Mouse (Mus musculus) limb, embryonic 12.5 days (tissue): ENCODE results near the gene Kxd1. TPM values are rescaled to one million over a fixed set of nuclear protein-coding genes. Genes with fewer than 3 reads are reported as not detected.

Experiments used
- ATAC-seq: fragments of 200-750 bp; cut with Nextera tagmentation; 2 replicates; pipeline ENCODE4 v1.8.0; 2017; ENCODE audit warnings: low read depth, moderate TSS enrichment; ENCODE audit not compliant: insufficient number of reproducible peaks, insufficient read depth, low FRiP score, low TSS enrichment
- H3K27ac ChIP-seq: fragments of 300-500 bp; sonication (generic); 2 replicates; pipeline ENCODE4 v1.5.1; 2016; ENCODE audit warnings: mild to moderate bottlenecking, moderate library complexity
- H3K27me3 ChIP-seq: fragments of 300-500 bp; sonication (generic); 2 replicates; pipeline ENCODE4 v1.6.1; 2016; ENCODE audit warnings: mild to moderate bottlenecking, moderate library complexity
- H3K36me3 ChIP-seq: fragments of 300-500 bp; sonication (generic); 2 replicates; pipeline ENCODE4 v1.6.1; 2016; ENCODE audit warnings: mild to moderate bottlenecking, moderate library complexity
- H3K4me1 ChIP-seq: fragments of 300-500 bp; sonication (generic); replicated peaks from 2 replicates; pipeline ENCODE4 v1.6.1; 2016
- H3K4me2 ChIP-seq: fragments of 300-500 bp; sonication (generic); 2 replicates; pipeline ENCODE4 v1.6.1; 2016; ENCODE audit warnings: mild to moderate bottlenecking, moderate library complexity
- H3K4me3 ChIP-seq: fragments of 300-500 bp; sonication (generic); replicated peaks from 2 replicates; pipeline ENCODE4 v1.5.1; 2016; ENCODE audit warnings: mild to moderate bottlenecking
- H3K9ac ChIP-seq: fragments of 300-500 bp; sonication (generic); replicated peaks from 2 replicates; pipeline ENCODE4 v1.6.1; 2016; ENCODE audit warnings: mild to moderate bottlenecking, moderate library complexity
- H3K9me3 ChIP-seq: fragments of 300-500 bp; sonication (generic); 2 replicates; pipeline ENCODE4 v1.6.1; 2016; ENCODE audit warnings: mild to moderate bottlenecking, moderate library complexity
- WGBS: fragments of 180-500 bp; shearing (Covaris S2); methylation state at CpG from one replicate; pipeline ENCODE4 v1.1.7; 2016; 5-methylcytosine and 5-hydroxymethylcytosine counted together
- polyA plus RNA-seq: library from polyadenylated mRNA; unstranded; fragments of >200 nt; fragmentation: Nextera tagmentation; extraction: Ambion mirVana; gene quantifications from 2 replicates; pipeline ENCODE4 v1.2.1, GENCODE M21; 2016

Gene Kxd1
- polyA plus RNA-seq, 1 experiment from 2014 or later: 50.7 TPM

DNA sequence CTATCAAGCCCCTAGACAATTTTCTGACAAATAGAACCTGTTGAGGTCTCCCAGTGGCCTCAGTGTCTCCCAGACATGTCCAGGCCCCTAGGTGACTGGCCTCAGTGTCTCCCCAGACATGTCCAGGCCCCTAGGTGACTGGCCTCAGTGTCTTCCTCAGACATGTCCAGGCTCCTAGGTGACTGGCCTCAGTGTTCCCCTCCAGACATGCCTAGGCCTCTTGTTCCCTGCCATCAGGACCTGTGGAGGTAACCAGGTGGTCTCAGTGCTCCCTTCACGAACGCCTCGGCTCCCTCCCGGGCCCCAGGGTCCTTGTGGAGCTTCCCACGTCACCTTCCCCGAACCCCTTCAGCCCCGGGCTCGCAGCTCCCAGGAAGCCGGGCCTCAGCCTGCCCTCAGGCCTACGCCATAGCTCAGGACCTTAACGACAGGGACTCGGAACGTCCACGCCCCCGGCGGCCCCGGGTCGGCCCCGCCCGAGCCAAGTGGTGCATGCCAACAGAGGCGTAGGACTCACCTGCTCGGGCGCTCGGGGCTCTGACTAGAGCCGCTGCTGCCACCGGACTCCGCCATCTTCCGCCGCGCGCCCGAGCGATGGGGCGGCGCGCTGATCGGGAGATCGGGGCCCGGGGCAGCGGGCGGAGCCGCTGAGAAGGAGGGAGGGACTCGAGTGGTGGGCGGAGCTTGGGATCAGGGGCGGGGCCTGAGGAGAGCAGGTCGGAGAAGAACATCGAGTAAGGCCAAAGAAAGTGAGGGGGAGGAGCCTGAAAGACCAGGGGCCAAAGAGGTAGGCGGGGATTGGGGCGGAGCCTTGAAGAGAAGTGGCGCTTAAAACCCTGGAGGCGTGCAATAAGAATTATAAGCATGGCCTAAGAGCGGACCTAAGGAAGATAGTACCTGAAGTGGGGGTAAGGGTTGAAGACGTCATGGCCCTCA lies 51.2 kb downstream of the Kxd1 start, which contains the start of gene Klhl26:
Gene Klhl26 (minus strand): TSS at position 636 of the 936 bp plus-strand sequence.
- Histone ChIP-seq H3K27ac (peak within 1 kb of the TSS; percentile 80), H3K9ac (peak within 1 kb of the TSS; percentile 88), H3K9me3 (no peaks in the 10 kb centered on the region), H3K36me3 (no peaks in the 10 kb centered on the region), H3K27me3 (peaks cover 4% of the 10 kb centered on the region), H3K4me3 (peak within 1 kb of the TSS; percentile 87), H3K4me2 (peak within 1 kb of the TSS; percentile 92), H3K4me1 (peaks cover 9% of the 10 kb centered on the region)
- under 1% methylated on average over 53 of the region's 53 CpGs for WGBS
- peak; percentile 79 for ATAC-seq

DNA sequence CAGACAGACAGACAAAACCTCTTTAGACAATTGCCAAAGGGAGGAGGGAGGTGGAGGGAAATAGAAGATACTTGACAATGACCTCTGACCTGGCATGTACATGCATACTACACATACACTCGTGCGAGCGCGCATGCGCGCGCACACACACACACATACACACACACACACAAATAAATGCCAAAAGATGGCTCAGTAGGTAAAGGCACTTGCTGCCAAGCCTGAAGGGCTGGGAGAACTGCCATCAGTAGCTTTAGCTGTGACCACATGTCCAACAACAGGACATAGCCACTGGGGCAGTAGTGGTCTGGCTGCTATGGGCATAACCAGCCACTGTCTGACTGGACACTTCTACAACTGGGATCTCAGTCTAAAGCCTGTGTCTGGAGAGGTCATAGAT lies 55.9 kb downstream of the Kxd1 start:
- 98% methylated on average over 7 of the region's 7 CpGs for WGBS
- H3K9ac ChIP-seq: no peak overlapping the region
- peaks cover 29% of the 10 kb centered on the region for H3K4me1 ChIP-seq
- no peaks in the 10 kb centered on the region for H3K9me3 ChIP-seq
- no peaks in the 10 kb centered on the region; the same call in 1 of the 2 replicates for H3K36me3 ChIP-seq
- no peak for ATAC-seq
- H3K4me3 ChIP-seq: no peak overlapping the region
- H3K4me2 ChIP-seq: no peak overlapping the region
- H3K27ac ChIP-seq: no peak overlapping the region
- H3K27me3 ChIP-seq: no peaks in the 10 kb centered on the region

DNA sequence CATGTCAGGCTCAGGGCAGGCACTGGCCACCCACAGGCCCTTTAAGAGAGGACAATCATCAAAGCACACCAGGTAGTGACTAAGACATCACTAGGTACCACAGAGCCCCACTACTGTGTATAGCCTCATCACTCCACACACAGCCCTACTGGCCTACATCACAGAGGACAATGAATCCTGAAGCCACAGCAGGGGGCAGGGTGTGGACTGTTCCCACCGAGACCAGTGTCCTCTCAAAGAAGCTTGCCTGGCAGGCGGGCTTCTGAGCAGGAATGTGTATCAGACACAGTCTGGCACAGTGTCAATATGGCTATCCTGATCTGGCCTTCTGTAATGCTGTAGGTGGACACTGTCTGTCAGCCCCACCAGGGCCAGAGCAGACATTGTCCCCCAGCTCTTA lies 57.8 kb downstream of the Kxd1 start:
- 0 out of 2 replicates have a peak, but pooled peaks have one; percentile 40 for ATAC-seq
- no peak overlapping the region for H3K27ac ChIP-seq
- no peak overlapping the region for H3K4me2 ChIP-seq
- H3K4me1 ChIP-seq: peaks cover 23% of the 10 kb centered on the region
- no peak overlapping the region for H3K9ac ChIP-seq
- no peaks in the 10 kb centered on the region for H3K9me3 ChIP-seq
- peaks cover 10% of the 10 kb centered on the region for H3K36me3 ChIP-seq
- no peak overlapping the region for H3K4me3 ChIP-seq
- no peaks in the 10 kb centered on the region for H3K27me3 ChIP-seq
- 69% methylated on average over 2 of the region's 2 CpGs for WGBS

DNA sequence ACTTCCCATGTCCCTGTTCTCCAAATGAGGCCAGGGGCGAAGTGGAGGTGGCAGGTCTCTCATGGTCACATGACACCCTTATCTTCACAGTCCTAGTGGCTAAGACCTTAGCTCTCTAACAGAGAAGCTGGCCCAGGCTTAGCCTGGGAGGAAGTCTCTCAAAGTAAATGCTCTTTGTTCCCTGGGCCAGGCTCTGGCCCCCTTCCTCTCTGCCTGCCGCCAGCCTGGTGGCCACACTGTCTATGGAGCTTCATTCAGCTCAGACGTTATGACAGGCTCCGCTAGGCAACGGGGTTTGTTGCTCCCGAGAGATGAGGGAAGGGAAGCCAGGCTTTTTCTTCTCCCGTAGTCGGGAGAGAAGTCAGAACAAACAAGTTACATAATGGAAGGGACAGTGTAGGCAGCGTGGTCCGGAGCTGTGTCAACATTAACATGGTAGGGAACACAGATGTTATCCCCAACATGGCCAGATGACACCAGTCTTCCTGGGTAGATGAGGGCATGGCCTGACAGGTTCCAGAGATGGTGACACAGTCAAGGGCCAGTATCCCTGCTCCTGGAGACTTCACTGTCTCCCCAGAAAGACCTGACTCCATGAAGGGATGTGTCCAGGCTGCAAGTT lies 58.4 kb downstream of the Kxd1 start:
- WGBS: 70% methylated on average over 10 of the region's 10 CpGs
- no peak overlapping the region for H3K9ac ChIP-seq
- ATAC-seq: no peak
- no peak overlapping the region for H3K4me2 ChIP-seq
- H3K27ac ChIP-seq: no peak overlapping the region
- peaks cover 10% of the 10 kb centered on the region for H3K36me3 ChIP-seq
- H3K27me3 ChIP-seq: no peaks in the 10 kb centered on the region
- H3K4me3 ChIP-seq: no peak overlapping the region
- H3K4me1 ChIP-seq: peaks cover 23% of the 10 kb centered on the region
- no peaks in the 10 kb centered on the region for H3K9me3 ChIP-seq

DNA sequence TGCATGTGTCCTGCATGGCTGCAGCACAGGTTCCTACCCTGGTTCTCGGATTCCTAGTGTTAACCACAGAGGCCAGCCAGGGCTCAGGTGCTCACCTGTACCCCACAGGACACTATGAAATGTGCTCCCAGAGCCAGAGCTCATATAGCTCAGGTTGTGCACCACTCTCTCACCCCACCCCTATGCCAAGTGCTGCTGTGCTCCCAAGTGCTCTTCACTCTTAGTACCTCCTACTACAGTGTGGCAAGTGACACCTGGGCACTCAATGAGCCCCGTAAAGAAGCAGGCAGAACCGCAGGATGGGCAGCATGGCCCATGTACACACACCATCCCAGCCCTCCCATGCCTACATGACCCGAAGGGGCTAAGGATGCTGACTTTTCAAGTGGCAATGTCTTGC lies 59.0 kb downstream of the Kxd1 start:
- Histone ChIP-seq H3K9ac (no peak overlapping the region), H3K36me3 (peaks cover 10% of the 10 kb centered on the region), H3K27me3 (no peaks in the 10 kb centered on the region), H3K4me2 (no peak overlapping the region), H3K27ac (no peak overlapping the region), H3K9me3 (no peaks in the 10 kb centered on the region), H3K4me1 (peaks cover 24% of the 10 kb centered on the region), H3K4me3 (no peak overlapping the region)
- ATAC-seq: no peak
- WGBS: 88% methylated on average over 4 of the region's 4 CpGs

DNA sequence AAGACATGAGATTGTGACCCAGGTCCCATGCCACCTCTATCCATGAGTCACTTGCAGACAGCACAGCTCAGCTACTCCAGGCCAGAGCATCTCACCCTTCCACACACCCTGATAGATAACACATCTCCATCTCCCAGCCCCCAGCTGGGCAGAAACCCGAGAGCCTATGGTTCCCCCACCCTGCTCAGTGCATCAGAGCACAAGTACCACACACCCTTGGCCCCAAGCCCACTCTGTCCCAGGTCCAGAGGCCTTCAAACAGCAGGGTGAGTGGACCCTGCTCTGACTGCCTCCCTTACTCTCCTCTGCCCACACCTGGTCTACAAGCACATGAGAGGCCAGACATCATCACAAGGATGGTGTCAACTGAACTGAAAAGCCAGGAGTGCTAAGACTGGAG lies 59.8 kb downstream of the Kxd1 start:
- peaks cover 10% of the 10 kb centered on the region for H3K36me3 ChIP-seq
- peaks cover 31% of the 10 kb centered on the region for H3K4me1 ChIP-seq
- H3K27ac ChIP-seq: no peak overlapping the region
- no peak overlapping the region for H3K4me2 ChIP-seq
- H3K9me3 ChIP-seq: no peaks in the 10 kb centered on the region
- no peaks in the 10 kb centered on the region for H3K27me3 ChIP-seq
- ATAC-seq: no peak
- H3K4me3 ChIP-seq: no peak overlapping the region
- 71% methylated on average over 1 of the region's 1 CpGs for WGBS
- H3K9ac ChIP-seq: no peak overlapping the region

DNA sequence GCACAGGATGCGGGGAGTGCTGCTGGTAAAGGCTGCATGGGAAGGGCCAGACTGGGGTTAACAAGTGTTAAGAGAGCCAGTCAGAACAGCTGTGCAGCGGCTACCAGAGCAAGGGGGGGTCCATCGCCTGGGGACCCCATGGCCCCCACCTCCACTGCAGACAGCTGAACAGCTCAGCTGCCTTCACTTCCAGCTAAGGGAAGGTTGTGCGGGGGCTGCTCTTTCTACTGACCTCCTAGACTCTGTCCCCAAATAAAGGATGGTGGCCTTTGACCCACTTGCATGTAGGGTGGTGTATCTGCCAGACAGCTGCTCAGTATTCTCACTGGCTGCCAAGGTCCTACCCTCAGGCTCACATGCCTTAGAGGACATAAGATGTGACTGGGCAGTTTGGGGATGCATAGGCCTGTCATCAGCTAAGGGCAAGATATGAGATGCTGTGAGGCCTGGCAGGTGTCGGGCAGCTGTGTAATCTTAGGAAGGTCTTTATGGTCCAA lies 60.5 kb downstream of the Kxd1 start:
- peaks cover 10% of the 10 kb centered on the region for H3K36me3 ChIP-seq

DNA sequence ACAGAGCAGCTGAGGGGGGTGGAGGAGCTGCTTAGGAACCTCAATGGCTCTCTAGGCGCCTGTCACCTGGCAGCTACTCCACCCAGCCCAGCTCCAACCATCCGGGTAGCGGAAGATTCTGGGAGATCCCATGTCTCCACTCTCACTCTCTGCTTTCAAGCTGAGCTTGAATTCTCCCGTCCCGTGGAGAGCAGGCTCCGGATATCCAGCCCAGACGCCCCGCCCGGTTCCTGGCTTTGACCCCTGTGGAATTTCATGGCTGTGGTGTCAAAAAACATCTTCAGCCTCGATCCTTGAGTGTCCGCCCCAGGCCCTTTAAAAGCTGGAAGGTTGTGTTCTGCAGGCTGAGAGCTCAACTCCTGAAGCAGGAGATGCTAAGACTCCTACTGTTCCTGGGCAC lies 61.0 kb downstream of the Kxd1 start:
- ATAC-seq: no peak
- WGBS: 61% methylated on average over 11 of the region's 11 CpGs
- Histone ChIP-seq H3K4me2 (no peak overlapping the region), H3K9ac (no peak overlapping the region), H3K4me1 (peaks cover 42% of the 10 kb centered on the region), H3K4me3 (no peak overlapping the region), H3K27ac (0 out of 2 replicates have a peak overlapping the region, but pooled peaks have one; percentile 50), H3K36me3 (peaks cover 10% of the 10 kb centered on the region), H3K27me3 (no peaks in the 10 kb centered on the region), H3K9me3 (no peaks in the 10 kb centered on the region)

More for the DNA sequence above, 60.5 kb downstream of the Kxd1 start:
- 71% methylated on average over 5 of the region's 5 CpGs for WGBS
- Histone ChIP-seq H3K9me3 (no peaks in the 10 kb centered on the region), H3K4me3 (no peak overlapping the region), H3K9ac (no peak overlapping the region), H3K27me3 (no peaks in the 10 kb centered on the region), H3K4me1 (peaks cover 37% of the 10 kb centered on the region), H3K4me2 (no peak overlapping the region), H3K27ac (peak overlapping the region; percentile 20; the same call in 1 of the 2 replicates)
- ATAC-seq: no peak

DNA sequence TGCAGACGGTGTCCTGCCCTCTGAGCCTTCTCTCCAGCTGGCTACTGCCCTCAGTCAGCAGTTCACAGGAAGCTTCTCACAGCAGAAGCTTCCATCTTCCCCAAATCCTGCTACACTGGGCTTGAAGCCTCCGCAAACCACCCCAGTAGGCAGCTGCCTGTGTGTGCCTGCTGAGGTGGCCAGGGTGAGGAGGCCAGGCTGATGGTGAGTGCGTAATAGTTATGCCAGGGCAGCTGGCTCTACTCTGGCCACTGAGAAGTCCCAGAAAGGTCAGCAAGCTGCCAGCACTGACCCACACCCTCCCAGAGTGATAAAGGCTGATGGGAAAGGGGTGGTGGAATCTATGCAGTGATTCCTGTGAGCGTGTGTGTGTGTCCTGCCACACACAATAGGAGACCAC lies 61.5 kb downstream of the Kxd1 start:
- 0 out of 2 replicates have a peak overlapping the region, but pooled peaks have one; percentile 50 for H3K27ac ChIP-seq
- H3K9ac ChIP-seq: 0 out of 2 replicates have a peak overlapping the region, but pooled peaks have one; percentile 12
- no peak overlapping the region for H3K4me3 ChIP-seq
- peaks cover 10% of the 10 kb centered on the region for H3K36me3 ChIP-seq
- H3K9me3 ChIP-seq: no peaks in the 10 kb centered on the region
- H3K4me1 ChIP-seq: peaks cover 45% of the 10 kb centered on the region
- no peak for ATAC-seq
- H3K27me3 ChIP-seq: no peaks in the 10 kb centered on the region
- no peak overlapping the region for H3K4me2 ChIP-seq
- WGBS: 87% methylated on average over 4 of the region's 4 CpGs

DNA sequence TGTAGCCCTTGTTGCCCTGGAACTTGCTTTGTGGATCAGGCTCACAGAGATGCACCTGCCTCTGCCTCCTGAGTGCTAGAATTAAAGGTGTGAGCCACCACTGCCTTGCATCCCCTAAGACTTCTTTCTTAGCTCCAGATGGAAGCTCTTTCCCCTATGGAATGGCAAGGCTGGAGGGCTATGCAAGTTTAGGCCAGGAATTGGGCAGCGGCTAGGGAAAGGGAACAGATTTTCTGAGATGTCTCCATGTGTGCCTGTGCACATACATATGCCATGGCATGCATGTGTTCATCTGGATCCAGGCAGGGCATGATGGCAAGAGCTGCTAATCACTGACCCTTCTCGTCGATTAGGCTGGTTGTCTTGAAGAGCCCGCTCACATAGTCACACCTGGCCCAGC lies 62.1 kb downstream of the Kxd1 start:
- ATAC-seq: no peak
- Histone ChIP-seq H3K27ac (no peak overlapping the region), H3K4me2 (no peak overlapping the region), H3K4me1 (peaks cover 45% of the 10 kb centered on the region), H3K9me3 (no peaks in the 10 kb centered on the region), H3K4me3 (no peak overlapping the region), H3K36me3 (peaks cover 10% of the 10 kb centered on the region), H3K9ac (no peak overlapping the region), H3K27me3 (no peaks in the 10 kb centered on the region)
- 96% methylated on average over 4 of the region's 4 CpGs for WGBS

DNA sequence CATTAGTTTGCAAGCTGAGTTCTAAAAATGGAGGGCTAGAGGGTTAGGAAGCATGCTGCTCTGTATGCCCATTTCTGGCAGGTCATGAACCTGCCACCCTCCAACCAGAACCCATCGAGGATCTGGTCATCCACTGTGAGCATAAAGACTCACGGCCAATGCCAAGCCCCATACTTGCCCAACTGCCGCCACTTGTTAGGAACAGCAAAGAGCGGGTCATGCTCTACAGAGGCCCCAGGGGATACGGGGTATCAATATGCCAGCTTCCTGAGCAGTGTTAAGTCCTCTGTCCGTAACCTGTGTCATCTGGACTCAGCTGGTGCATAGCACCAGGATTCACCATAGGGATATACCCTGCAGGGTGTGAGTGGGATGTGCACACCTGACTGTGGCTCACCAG lies 63.6 kb downstream of the Kxd1 start:
- no peak overlapping the region for H3K4me3 ChIP-seq
- H3K27ac ChIP-seq: no peak overlapping the region
- no peak overlapping the region for H3K4me2 ChIP-seq
- peaks cover 17% of the 10 kb centered on the region for H3K36me3 ChIP-seq
- 91% methylated on average over 6 of the region's 6 CpGs for WGBS
- no peak overlapping the region for H3K9ac ChIP-seq
- no peaks in the 10 kb centered on the region for H3K27me3 ChIP-seq
- peaks cover 9% of the 10 kb centered on the region; the same call in 1 of the 2 replicates for H3K9me3 ChIP-seq
- ATAC-seq: no peak
- H3K4me1 ChIP-seq: peaks cover 37% of the 10 kb centered on the region
